Mouse (Mus musculus) lung, postnatal 14 days (tissue): ENCODE measurements around the gene Sct.

Experiments used
- DNase-seq: peaks from one replicate; pipeline ENCODE4 v3.0.0; 2021

Sct gene

DNA sequence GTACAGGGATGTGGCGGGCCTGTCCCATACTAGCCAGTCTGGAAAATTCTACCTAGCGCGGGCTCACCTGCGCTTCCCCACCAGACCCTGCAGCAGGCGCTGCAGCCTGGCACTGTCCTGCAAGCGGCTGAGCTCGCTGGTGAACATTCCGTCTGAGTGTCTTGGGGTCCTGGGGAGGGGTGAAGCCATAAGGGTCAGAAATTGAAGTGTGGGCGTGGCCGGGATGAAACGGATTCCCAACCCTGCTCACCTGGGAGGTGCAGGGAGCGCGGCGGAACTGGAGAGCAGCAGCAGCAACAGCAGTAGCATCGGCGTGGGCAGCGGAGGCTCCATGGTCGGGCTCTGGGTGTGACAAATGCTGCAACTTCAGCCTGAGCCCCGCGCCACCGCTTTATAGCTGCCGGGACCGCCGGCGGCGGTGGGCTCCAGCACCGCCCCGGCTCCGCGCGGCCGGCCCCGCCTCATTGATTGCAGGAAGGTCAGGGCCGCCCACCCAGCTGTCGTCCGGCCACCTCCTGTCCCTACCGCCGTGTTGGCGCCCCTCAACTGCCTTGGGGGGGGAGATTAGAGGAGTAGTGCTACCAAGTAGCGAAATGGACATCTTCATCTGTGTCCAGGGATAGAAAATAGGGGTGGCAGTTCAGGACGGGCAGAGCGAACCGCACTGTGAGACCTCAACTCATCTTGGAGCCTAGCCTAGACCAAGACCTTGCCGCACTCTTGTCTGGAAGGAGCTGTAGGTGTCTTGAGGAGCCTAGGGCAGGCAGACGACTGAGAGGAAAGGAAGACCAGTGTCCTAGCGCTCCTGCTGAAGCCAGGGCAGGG, at the start of gene Sct:
Gene Sct (minus strand): TSS at position 368 of the 825 bp plus-strand sequence.
- DNase-seq: no peak

DNA sequence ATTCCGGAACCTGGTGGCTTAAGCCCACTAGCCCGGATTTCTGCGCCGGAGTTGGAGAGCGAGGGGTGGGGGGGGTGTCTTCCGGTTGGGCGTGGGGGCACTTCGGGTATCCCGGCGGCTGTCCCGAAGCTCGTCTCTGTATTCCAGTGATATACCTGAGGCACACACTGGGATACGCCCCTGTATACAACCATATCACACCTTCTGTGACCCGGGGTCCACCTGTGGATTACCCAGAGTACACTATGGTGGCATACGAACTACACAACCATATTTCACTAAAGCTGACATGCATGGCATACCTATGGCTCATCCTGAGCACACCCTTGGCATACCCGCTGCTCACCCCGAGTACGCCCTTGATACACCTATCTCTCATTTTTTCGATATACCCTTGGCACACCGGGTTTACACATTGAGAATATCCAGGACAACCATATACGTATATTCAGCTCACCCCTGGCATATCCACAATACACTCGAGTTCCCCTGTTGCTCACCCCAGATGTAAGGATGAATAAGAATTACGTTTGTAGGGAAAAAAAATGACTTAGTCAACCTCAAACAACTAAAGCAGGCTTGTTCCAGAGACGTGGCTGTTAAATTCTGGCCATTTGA, 49.5 kb upstream of the Sct start:
- DNase-seq: no peak

DNA sequence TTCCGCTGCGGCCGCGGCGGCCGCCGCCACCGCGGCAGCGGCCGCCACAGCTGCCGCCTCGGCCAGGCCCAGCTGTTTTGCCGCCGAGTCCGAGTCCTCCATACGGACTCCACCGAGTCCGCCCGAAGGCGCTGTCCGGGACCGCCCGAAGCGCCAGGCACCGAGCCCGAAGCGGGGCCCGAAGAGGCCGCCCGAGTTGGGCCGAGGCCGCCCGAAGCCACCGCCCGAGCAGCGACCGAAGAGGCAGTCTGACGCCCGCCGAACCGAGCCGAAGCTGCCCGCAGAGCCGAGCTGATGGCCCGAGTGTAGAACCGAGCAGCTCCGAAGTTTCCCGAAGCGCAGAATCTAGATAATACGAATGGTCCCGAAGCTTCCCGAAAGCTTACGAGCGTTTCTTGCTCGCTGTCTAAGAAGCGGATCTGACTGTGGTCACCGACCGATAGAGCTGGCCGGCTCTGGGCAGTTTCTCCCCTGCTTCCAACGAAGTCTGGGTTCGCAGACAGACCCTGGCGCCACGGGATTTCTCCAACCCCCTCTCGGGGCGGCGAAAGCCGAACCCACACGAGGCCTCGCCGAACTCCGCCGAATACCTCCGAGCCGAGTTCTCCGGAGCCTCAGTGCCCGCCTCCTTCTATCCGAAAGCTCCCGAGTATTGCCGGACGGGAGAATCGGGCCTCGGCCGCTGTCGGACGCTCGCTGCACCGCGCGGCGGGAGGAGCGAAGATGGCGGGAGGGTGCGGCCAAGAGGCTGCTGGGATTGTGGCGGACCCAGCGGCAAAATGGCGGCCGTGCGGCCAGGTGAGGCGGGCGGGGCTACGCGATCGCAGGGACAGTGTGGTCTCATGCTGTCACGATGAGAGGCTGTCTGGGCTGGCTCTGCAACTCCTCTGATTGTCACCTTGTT, 48.8 kb upstream of the Sct start, which contains the start of the genes Deaf1 and Tmem80:
Gene Deaf1 (minus strand): TSS at position 222 of the 904 bp plus-strand sequence.
Gene Tmem80 (plus strand): TSS at position 271 of the 904 bp plus-strand sequence.
- peak; percentile 100 for DNase-seq

DNA sequence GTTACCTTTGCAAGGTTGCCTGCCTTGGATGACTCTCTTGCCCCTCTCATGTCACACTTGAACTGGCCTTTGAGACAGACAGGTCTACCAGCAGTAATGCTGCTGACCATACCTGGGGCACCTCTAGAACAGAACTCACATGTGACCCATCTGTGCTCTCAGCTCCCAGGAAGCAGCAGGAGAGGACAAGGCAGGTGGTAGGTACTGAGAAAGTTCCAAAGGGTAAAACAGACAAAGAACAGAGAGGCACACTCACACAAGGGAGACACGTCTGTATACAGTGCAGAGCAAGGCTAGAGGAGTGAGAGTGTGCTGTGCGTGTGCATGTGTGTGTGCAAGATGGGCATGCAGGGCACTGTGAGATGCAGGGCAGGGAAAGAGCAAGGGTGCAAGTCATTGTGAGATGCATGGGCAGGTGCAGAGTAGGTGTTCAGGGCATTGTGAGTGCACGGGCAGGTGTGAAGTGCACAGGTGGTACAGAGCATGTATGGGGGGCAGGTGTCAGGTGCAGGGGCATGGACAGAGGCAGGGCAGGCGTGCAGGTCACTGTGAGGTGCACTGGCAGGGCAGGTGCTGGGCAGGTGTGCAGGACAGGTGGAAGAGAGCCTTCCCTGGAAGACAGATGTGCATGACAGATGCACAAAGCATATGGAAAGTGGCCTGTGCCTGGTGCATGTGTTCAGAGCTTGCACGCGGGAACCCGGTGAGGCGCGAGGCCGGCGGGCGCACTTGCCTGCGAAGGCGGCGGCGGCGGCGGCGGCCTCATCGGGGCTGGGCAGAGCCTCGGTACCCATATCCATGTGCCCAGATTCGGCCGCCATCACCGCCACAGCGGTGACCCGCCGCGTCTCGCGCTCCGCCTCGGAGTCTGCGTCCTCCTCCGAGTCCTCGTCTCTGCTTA, 47.9 kb upstream of the Sct start:
- peak; percentile 33 for DNase-seq

DNA sequence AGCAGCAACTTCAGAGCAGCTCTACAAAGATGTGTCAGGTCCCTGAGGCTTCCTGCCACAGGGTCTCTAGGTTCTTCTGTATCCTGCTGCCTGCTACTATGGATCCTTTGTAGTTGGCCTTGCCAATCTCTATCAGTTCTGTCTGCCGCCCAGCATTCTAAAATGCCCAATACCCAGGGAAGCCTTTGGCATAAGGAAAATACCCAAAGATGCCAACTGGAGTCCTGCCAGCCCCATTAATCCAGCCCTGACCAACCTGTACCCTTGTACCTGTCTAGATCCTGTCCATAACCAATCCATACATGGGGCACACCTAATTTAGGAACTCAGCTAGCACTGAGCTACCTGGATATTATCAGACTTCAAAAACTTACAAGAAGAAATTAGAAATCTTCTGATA, 45.8 kb upstream of the Sct start:
- DNase-seq: no peak

DNA sequence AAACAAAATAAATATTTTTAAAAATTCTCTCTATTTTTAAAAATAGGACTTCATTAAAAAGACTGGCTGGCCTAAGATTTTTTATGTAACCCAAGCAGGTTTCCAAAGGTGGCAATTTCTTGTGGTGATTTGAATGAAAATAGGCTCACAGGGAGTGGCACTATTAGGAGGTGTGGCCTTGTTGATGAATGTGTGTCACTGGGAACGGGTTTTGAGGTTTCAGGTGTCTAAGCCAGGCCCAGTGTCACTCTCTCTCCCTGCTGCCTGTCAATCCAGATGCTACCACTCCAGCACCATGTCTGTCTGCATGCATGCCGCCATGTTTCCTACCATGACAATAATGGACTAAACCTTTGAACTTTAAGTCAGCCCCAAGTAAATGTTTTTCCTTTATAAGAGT, 40.5 kb upstream of the Sct start:
- no peak for DNase-seq

DNA sequence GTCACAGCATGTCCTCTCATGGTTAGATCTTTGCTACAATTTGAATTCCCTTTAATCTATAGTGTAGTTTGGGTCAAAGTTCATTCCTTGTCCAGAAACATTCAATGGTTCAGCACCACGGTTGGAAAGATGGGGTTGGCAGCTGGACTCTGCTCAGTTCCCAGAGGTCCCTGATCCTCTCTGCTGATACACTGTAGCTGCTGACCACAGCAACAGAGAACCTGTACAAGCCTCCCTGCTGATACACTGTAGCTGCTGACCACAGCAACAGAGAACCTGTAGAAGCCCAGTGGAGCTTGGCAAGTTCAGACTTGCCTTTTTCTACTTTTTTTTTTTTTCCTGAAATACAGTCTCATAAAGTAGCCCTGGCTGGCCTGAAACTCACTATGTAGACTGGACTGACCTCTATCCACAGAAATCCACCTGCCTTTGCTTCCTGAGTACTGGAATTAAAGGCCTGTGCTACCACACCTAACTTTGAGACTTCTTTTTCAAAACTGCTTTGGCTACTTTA, 38.7 kb upstream of the Sct start:
- no peak for DNase-seq

DNA sequence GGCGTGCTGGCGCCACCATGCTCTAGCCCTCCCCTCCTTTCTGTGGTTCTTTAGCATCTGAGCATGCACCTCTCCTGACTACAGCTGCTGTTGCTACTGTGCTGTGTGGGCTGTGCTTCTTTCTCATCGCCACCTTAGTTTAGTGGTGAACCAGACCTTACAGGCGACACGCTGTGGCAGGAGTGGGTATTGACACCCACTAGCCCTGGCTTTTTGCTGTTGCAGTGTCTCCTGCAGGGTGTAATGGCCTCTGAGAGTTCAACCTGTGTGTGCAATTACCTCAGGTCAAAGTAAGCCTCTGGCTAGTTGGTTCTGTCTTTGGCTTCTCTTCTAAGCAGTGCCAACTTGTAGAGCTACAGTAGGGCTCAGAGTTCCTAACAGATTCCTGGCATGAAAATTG, 37.0 kb upstream of the Sct start:
- peak; percentile 37 for DNase-seq

DNA sequence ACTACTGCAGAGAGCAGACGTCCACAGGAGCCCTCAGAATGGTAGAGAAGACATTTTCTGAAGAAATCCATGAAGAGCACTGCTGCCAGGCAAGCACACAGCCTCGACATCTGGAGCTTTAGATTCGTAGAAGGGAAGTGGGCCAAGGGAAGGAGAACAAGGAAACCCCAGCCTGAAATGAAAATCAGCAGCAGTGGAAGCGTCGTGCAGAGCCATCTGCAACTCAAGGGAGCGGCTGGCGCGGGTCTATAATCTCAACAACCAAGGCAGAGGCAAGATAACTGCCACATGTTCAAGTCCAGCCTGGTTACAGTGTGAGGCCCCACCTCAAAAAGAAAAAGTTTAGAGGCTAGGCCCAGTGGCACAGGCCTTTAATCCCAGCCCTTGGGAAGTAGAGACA, 36.1 kb upstream of the Sct start:
- DNase-seq: no peak

DNA sequence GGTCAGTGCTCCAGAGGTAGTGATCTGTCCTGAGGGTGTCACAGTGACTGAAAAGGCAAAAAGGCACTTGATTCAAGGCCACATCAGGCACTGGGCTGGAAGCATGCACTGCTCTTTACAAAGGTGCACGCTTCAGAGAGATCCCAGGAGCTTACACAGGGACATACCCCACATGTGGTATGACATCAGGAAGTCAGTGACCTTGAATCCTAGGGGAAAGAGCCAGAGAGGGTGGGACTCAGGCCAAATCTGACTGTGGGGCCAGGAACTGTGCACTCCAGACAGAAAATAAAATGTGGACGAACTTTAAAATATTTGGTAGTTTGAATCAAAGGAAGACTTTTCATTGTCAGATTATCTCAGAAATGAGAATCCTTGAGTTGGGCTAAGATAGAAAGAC, 35.5 kb upstream of the Sct start:
- no peak for DNase-seq

DNA sequence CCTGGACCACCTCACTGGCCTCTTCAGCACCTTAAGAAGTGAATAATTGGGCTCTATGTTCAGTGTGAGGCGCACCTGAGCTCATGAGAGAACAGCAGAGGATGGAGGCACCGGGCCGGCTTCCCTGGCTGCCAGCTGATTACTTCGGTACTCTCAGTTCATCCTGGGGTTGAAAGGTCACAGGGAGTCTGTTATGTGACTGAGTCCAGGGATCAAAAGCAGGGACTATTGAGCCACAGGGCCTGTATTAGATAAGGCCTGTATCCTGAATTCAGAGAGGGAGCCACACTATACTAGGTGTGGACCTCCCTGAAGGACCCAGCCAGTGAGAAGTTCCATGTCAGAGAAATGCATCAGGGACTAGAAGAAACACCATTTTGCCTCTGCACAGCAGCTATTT, 25.6 kb upstream of the Sct start:
- DNase-seq: no peak

DNA sequence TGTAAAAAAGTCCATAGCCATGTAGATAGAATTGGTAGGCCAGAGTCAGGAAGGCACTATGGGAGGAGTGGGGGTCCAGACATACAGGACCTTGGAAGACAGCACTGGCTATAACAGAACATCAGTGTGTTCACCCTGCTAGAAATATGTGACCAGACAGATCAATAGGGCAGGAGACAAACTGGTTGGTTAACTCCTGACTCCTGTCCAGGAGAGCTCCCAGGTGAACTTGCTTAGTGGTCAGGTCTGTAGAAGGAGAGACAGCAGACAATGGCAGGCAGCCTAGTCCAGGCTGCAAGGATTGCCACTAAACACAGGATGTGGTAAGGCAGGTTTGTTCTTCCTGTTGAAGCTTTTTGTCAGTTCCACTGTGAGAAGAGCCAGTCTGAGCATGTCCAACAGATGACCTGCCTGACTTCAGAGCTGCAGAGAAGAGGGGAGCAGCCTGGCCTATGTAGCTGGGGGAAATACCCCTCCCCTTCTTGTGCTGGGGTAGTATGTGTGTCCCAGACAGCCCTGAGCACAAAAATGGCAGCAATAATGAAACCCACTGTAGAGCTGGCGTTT, 23.9 kb upstream of the Sct start:
- DNase-seq: no peak

DNA sequence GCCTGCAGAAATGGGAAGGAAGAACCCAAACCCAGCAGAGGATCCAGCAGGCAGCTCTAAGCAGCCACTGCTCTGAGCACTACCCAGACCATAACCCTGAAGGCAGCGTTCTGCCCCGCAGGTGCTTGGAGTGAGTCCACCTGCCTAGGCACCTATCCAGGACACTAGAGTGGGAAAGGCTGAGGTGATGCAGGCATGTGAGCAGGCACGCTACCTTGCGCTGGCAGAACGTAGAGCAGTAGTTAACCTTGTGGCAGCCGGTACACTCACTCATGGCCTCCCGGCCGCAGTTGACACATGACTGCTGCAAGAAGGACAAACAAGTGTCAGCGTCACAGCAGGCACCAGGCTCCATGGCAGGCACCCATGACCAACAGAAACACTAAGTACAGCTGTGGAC, 22.5 kb upstream of the Sct start:
- no peak for DNase-seq

DNA sequence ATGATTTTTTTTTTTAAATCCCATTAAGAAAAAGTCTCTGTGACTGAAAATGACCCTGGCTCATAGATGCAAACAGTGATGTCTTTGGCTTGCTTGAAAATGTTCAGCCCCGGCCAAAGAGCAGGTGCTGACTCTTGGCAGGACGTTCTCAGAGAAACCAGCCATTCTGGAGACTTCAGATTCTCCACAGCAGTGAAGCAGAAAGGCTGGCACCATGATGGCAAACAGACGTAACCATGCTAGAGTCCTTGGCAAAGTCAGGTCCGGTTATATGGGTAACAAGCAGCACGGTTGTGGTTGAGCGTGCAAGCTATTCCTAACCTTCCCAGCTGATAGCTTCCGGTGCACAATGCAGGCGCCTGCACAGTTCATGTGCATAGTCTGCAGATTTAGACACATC, 20.2 kb upstream of the Sct start:
- DNase-seq: no peak

DNA sequence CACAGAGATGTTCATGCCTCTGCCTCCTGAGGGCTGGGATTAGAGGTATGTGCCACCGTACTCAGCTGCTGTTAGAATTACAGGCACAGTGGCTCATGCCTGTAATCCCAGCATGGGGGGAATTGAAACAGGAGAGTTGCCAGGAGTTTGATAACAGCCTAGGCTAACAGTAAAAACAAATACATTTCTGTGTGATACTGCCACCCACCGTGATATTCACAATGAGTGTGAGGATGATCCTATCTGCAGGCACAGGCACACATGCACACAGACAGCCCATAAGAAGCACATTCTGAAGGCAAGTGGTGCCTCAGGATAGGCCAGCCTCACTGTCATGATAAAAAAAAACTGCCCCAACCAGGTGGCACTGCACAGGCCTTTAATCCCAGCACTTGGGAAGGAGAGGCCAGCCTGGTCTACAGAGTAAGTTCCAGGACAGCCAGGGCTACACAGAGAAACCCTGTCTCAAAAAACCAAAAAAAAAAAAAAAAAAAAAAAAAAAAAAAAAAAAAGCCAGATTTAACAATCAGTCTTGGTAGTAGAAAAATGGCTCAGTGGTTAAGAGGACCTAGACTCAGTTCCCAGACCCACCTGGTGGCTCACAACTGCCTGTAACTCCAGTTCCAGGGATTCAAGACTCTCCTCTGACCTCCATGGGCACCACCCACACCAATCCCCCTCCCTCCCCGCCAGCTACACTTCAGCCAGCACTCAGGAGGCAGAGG, 19.2 kb upstream of the Sct start:
- DNase-seq: no peak

DNA sequence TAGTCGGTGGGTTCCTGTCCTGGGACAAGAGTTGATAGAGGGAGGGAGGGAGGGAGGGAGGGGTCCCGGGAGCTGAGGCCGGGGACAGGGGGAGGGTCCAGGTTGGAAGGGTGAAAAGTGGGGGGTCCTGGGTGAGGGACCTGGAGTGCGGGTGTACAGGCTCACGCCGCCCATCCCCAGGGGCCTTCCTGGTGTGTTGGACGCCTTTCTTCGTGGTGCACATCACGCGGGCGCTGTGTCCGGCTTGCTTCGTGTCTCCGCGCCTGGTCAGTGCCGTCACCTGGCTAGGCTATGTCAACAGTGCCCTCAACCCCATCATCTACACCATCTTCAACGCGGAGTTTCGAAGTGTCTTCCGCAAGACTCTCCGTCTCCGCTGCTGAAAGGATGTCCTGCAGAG, 15.5 kb upstream of the Sct start:
- no peak for DNase-seq

DNA sequence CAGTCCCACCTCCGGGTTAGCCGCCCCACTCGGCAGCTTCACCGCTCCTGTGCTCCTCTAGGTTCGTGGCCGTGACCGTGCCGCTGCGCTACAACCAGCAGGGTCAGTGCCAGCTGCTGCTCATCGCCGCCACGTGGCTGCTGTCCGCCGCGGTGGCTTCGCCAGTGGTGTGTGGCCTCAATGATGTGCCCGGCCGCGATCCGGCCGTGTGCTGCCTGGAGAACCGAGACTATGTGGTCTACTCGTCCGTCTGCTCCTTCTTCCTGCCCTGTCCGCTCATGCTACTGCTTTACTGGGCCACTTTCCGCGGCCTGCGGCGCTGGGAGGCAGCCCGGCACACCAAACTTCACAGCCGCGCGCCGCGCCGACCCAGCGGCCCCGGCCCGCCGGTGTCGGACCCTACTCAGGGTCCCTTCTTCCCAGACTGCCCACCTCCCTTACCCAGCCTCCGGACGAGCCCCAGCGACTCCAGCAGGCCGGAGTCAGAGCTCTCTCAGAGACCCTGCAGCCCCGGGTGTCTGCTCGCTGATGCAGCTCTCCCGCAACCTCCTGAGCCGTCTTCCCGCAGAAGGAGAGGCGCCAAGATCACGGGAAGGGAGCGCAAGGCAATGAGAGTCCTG, 15.0 kb upstream of the Sct start:
- peak; percentile 39 for DNase-seq

DNA sequence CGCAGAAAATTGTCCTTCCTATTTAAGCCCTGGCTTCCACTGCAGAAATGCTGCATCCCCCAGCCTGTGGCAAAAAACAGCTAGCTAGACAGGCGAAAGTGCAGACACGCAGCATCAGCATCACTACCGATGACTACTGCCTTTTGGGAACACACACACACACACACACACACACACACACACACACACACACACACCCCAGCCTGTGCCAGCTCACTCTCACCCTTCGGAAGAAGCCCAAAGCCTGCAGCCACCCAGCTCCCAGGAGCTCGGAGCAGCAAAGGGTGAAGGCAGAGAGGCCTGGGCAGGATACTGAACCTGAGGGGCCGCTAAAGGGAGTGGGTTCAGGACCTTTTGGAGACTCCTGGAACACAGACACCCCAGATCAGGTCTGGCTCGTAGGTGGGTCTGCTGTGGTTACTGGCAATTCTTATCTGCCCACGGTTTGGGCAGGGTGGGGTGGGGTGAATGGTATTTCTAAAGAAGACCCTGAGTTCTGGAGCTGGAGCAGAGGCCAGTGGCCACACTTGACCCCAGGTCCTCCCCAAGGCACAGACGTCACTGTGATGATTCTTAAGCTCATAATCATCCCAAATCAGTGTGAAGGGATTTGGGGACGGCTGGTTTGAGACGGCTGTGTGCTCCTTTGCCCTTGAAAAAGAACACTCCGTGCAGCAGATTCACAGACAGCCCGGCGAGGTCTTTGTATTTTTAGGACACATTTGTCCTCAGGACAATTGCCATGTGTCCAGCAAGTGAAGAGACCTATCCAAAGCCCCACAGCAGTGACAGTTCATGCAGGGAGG, 13.9 kb upstream of the Sct start:
- no peak for DNase-seq

DNA sequence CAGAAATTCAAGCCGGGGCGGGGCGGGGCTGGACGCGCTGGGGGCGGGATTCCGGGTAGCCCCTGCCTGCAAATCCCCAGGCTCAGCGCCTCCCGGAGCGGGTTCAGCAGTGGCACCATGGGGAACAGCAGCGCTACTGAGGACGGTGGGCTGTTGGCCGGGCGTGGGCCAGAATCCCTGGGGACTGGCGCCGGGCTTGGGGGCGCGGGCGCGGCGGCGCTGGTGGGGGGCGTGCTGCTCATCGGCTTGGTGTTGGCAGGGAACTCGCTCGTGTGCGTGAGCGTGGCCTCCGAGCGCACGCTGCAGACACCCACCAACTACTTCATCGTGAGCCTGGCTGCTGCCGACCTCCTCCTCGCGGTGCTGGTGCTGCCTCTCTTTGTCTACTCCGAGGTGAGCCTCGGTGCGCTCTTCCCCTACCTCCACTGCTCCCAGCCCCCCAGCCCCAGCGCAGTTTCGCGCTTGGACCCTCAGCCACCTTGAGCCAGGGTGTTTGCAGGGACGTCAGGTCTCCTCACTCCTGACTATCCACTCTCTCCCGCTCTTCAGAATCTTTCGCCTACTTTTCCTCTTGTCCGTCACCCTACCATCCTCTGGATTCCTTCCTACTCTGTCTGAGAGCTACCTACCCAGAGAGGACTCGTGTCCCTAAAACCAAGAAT, 13.1 kb upstream of the Sct start, which contains the start of gene Drd4:
Gene Drd4 (plus strand): TSS at position 86 of the 662 bp plus-strand sequence.
- no peak for DNase-seq
